Mouse (Mus musculus) hindbrain, embryonic 10.5 days (tissue): ENCODE results near the gene Top2b. TPM values are rescaled to one million over a fixed set of nuclear protein-coding genes. Genes with fewer than 3 reads are reported as not detected.

Experiments
- DNase-seq: peaks from one replicate; pipeline ENCODE4 v3.0.0-alpha.2; 2017; ENCODE audit warnings: low spot score
- H3K27ac ChIP-seq: fragments of 300-500 bp; sonication (generic); 2 replicates; pipeline ENCODE4 v1.5.1; 2016; ENCODE audit warnings: mild to moderate bottlenecking, moderate library complexity
- H3K27me3 ChIP-seq: fragments of 300-500 bp; sonication (generic); 2 replicates; pipeline ENCODE4 v1.6.1; 2016; ENCODE audit warnings: mild to moderate bottlenecking; ENCODE audit not compliant: poor library complexity, insufficient read depth, severe bottlenecking
- H3K36me3 ChIP-seq: fragments of 300-500 bp; sonication (generic); 2 replicates; pipeline ENCODE4 v1.6.1; 2016; ENCODE audit warnings: mild to moderate bottlenecking, moderate library complexity
- H3K4me1 ChIP-seq: fragments of 300-500 bp; sonication (generic); replicated peaks from 2 replicates; pipeline ENCODE4 v1.6.1; 2016; ENCODE audit warnings: mild to moderate bottlenecking
- H3K4me3 ChIP-seq: fragments of 300-500 bp; sonication (generic); 2 replicates; pipeline ENCODE4 v1.5.1; 2016; ENCODE audit warnings: mild to moderate bottlenecking, moderate library complexity
- H3K9me3 ChIP-seq: fragments of 300-500 bp; sonication (generic); 2 replicates; pipeline ENCODE4 v1.6.1; 2016; ENCODE audit warnings: mild to moderate bottlenecking, moderate library complexity
- WGBS: fragments of 180-500 bp; shearing (Covaris S2); methylation state at CpG from one replicate; pipeline ENCODE4 v1.1.7; 2016; 5-methylcytosine and 5-hydroxymethylcytosine counted together
- polyA plus RNA-seq: library from polyadenylated mRNA; unstranded; fragments of >200 nt; fragmentation: Nextera tagmentation; extraction: Ambion mirVana; gene quantifications from 2 replicates; pipeline ENCODE4 v1.2.1, GENCODE M21; 2016

Gene Top2b
- polyA plus RNA-seq, 1 experiment from 2014 or later, result 54.7 TPM

DNA sequence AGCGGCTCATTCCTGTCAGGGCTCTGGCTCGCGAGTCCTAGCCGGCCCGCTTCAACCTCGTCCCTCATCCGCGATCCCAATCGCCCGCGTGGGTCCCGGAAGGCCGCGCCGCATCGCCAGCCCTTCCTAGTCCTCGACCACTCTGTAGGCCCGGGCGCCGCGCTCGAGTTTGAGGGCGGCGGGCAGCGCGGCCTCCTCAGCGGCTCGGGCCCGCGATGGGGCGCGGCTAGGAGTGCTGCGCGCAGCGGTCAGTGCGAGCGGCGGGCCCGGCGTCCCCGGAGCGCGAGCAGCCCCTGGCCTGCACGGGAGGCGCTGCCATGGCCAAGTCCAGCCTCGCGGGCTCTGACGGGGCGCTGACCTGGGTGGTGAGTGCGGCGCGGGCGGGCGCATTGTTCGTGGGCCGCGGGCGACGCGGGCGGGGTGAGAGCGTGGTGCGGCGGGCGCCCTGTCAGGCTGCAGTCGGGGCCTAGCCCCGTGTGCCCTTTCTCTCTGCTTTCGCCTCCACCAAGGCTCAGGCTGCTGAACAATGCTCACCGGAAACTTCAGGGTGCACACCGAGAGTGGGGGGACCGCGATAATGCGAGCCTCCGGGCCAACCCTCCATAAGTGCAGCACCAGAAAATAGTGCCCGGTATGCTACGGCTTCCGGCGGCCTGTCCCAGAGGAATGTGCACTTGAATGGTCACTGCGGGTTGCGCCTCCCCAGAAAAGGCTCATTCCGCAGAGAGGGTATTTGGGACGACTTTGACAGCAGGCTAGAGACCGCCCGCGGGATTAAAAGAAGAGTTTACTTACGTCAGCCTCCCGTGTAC lies 589 bp downstream of the Top2b start:
- Histone ChIP-seq H3K9me3 (no peaks in the 10 kb centered on the region), H3K27me3 (no peaks in the 10 kb centered on the region), H3K4me1 (peaks cover 26% of the 10 kb centered on the region), H3K4me3 (peak overlapping the region; percentile 95), H3K36me3 (peaks cover 13% of the 10 kb centered on the region), H3K27ac (peak overlapping the region; percentile 99)
- peak; percentile 74 for DNase-seq
- WGBS, result under 1% methylated on average over 87 of the region's 87 CpGs

DNA sequence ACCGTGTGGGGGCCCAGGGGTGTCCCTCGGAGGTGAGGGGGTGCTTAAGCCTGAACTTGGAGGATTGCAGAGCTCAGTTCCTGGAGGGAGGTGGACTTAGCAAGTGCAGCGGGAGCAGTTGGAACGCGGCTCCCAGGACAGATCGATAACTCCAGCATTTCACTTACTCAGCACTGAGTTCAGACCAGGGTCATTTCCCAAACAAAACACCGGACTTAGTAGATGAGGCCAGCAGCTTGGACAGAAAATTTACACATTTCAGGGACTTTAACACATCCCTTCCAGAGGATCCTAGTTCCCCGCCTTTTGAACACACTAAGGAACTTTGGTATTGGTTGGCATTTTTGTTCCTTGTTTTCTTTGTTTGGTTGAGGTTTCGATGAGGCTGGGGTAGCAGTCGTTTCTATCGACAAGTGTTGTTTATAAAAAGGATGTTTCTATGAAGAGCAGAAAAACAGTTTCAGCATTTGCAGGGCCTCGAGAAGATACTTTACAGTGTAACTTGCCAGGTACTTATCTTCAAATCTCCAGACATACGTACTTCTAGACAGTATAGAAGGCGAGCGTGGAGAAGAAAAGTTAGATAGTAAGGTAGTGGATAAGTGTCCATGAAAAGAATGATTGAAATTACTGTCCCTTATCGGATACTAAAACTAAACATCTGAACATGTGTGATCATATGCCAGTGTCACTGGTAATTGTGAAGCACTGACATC lies 1.4 kb downstream of the Top2b start:
- peak overlapping the region; percentile 95 for H3K4me3 ChIP-seq
- 22% methylated on average over 16 of the region's 16 CpGs for WGBS
- no peaks in the 10 kb centered on the region for H3K9me3 ChIP-seq
- peaks cover 20% of the 10 kb centered on the region for H3K36me3 ChIP-seq
- H3K27ac ChIP-seq, result peak overlapping the region; percentile 99
- peaks cover 26% of the 10 kb centered on the region for H3K4me1 ChIP-seq
- no peaks in the 10 kb centered on the region for H3K27me3 ChIP-seq
- no peak for DNase-seq

DNA sequence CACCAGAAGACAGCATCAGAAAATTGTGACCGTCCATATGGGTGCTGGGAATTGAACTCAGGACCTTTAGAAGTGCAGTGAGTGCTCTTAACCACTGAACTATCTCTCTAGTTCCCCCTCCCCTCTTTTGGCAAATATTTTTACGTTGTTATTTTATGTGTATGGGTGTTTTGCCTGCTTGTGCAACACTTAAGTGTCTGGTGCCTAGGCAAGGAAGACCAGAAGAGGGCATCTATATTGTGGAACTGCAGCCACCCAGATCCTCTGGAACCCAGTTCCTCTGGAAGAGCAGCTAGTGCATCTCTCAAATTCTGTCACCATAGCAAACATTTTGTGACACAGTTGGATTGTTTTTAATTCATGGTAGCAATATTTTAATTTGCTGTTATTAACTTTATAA lies 2.0 kb downstream of the Top2b start:
- no peaks in the 10 kb centered on the region for H3K9me3 ChIP-seq
- no peaks in the 10 kb centered on the region for H3K27me3 ChIP-seq
- H3K4me3 ChIP-seq, result peak overlapping the region; percentile 95
- peaks cover 22% of the 10 kb centered on the region for H3K36me3 ChIP-seq
- peaks cover 26% of the 10 kb centered on the region for H3K4me1 ChIP-seq
- H3K27ac ChIP-seq, result no peak overlapping the region
- DNase-seq, result no peak
- 57% methylated on average over 2 of the region's 2 CpGs for WGBS

DNA sequence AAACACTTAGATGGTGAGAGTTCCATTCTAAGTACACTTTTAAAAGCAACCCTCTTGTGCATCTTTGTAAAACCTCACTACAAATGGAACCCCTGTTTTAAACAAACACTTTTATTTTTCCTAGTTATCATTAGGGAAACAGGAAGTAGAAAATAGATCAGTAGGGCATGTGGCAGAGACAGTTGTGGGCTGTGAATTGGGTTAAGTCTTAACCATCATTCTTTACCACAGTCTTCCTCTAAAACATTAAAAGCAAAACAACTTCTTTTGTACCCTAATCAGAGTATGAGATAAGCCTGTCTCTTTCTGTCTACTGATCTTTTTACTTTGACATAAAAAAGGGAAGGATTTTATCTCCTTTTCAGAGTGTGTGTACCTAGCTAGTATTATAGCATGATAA lies 7.8 kb downstream of the Top2b start:
- H3K4me3 ChIP-seq, result no peak overlapping the region
- no peak overlapping the region for H3K27ac ChIP-seq
- DNase-seq, result no peak
- peaks cover 26% of the 10 kb centered on the region for H3K36me3 ChIP-seq
- peaks cover 4% of the 10 kb centered on the region for H3K4me1 ChIP-seq
- no peaks in the 10 kb centered on the region for H3K9me3 ChIP-seq
- no peaks in the 10 kb centered on the region for H3K27me3 ChIP-seq

DNA sequence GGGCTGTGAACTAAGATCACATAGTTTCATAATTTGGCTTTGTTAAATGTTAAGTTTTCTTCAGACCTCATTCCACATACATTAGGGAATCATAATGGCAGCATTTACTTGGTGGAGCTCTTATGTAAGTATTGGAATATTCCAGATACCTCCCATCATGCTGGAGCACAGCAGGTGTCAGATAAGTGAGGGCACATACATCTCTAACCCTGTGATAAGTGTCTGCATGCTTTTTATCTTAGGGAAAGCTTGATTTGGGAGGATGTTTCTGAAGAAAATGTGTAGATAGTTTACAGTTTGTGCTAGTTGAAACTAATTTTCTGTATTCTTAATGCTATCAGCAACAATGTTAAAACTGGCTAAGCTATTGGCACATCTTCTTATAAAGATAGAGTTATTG lies 8.2 kb downstream of the Top2b start:
- H3K4me3 ChIP-seq, result no peak overlapping the region
- H3K9me3 ChIP-seq, result no peaks in the 10 kb centered on the region
- no peak for DNase-seq
- no peaks in the 10 kb centered on the region for H3K27me3 ChIP-seq
- H3K4me1 ChIP-seq, result peaks cover under 1% of the 10 kb centered on the region; the same call in 1 of the 2 replicates
- no peak overlapping the region for H3K27ac ChIP-seq
- H3K36me3 ChIP-seq, result peaks cover 26% of the 10 kb centered on the region

DNA sequence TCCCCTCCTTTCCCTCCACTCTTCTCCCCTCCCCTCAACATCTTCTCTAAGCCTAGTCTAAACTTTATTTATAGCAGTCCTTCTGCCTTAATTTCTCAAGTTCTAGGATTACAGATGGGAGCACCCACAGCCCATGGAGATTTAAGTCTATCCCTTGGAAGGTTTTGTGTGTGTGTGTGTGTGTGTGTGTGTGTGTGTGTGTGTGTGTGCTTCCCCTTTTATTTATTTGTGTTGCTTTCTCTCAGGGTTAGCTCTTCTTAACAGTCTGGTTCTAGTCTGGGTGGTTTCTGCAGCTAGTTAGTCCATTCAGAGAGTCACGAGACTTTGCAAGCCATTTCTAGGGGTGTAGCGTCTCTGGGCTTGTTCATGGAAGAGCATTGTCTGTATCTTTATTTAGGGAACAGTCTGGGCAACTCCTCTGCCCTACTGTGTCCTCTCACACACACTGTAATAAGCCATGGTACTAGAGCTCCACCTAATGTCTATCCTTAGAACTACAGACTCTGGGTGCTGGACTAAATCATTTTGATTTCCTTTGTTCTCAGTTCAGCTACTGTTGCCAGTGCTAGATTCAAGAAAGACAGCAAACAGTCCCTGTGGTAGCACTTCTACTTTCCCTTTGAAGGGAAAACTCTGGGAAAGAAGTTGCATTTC lies 15.1 kb downstream of the Top2b start:
- H3K4me1 ChIP-seq, result peaks cover 4% of the 10 kb centered on the region

DNA sequence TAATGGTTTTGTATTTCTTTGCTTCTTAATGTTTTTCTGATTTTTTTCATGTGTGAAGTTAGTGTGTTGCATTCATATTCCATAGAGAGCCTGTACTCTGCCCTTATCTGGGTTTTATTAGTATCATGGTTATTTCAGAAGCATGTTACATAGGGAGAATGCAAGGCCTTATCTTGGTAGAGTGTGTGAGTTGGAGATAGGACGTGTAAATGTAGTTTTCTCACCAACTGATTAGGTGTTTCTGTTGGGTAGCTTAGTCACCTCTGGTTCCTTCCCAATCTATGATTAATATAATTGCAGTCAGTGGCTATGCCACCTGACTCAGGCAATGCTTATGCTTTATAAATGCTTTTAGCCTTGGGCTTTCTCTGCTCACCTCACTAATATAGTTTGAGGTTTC lies 19.8 kb downstream of the Top2b start:
- WGBS, result 86% methylated on average over 1 of the region's 1 CpGs
- H3K4me1 ChIP-seq, result peaks cover 3% of the 10 kb centered on the region
- H3K36me3 ChIP-seq, result peaks cover 36% of the 10 kb centered on the region
- H3K27ac ChIP-seq, result no peak overlapping the region
- DNase-seq, result no peak
- no peaks in the 10 kb centered on the region for H3K27me3 ChIP-seq
- H3K4me3 ChIP-seq, result no peak overlapping the region
- H3K9me3 ChIP-seq, result no peaks in the 10 kb centered on the region

More for the DNA sequence above, 15.1 kb downstream of the Top2b start:
- peak overlapping the region; percentile 82 for H3K27ac ChIP-seq
- WGBS, result 13% methylated on average over 2 of the region's 2 CpGs
- H3K36me3 ChIP-seq, result peaks cover 10% of the 10 kb centered on the region; the same call in 1 of the 2 replicates
- DNase-seq, result peak; percentile 26
- no peaks in the 10 kb centered on the region for H3K9me3 ChIP-seq
- no peak overlapping the region for H3K4me3 ChIP-seq
- H3K27me3 ChIP-seq, result no peaks in the 10 kb centered on the region

DNA sequence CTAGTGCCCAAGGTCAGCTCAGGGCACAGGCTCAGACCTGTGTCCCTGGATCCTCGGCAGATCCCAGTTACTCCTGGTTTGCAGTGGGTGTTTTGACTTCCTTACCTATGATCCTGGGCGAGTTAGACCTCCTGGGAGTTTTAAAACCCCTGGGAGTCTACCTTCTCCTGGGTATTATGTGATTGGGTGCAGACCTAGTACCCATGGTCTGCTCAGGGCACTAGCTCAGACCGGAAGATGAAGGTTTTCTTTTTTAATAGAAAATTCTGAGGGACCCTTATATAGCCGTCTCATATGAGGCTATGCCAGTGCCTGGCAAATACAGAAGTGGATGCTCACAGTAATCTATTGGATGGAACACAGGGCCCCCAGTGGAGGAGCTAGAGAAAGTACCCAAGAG lies 40.2 kb downstream of the Top2b start:
- Histone ChIP-seq H3K9me3 (no peaks in the 10 kb centered on the region), H3K27me3 (no peaks in the 10 kb centered on the region), H3K36me3 (peaks cover 85% of the 10 kb centered on the region), H3K27ac (no peak overlapping the region), H3K4me3 (no peak overlapping the region), H3K4me1 (no peaks in the 10 kb centered on the region)
- 93% methylated on average over 4 of the region's 4 CpGs for WGBS
- DNase-seq, result no peak

DNA sequence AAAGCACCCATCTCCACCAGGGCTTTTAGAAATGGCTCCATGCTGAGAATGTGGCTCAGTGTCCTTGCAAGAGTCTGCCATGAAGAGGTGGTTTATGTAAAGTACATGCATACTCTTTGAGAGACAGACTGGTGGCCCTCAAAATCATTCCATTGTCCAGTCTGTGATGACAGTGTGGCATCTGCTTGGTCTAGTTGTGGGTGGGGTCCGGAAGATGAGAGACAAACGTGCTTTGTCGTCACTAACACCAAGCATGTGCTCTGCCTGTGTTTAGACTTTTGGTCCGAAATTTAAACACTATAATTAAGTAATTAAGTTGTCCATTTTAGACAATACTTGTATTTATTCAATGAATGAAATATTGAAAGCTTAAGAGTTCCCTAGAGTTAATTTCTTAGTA lies 49.2 kb downstream of the Top2b start:
- H3K4me1 ChIP-seq, result no peaks in the 10 kb centered on the region
- no peak overlapping the region for H3K4me3 ChIP-seq
- no peaks in the 10 kb centered on the region for H3K27me3 ChIP-seq
- DNase-seq, result no peak
- no peak overlapping the region for H3K27ac ChIP-seq
- no peaks in the 10 kb centered on the region for H3K9me3 ChIP-seq
- 90% methylated on average over 4 of the region's 4 CpGs for WGBS
- peaks cover 86% of the 10 kb centered on the region for H3K36me3 ChIP-seq

DNA sequence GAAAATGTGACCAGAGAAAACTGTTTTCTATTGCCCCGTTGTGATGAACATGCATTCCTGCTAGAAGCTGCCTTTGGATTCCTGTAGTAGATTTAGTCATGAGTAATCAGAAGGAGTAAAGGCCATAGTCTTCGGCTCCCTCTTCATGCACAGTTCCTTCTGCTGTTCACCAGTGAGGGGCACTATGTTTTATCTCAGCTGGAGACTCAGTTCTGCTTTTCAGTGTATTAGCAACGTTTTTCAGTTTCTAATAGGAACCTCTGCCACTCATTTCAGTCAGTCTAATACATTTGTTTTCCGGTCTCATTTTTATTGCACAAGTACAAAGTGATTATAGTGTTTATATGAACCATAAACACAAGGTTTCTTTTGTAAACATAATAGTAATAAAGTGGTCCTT lies 62.6 kb downstream of the Top2b start:
- DNase-seq, result no peak
- H3K4me1 ChIP-seq, result no peaks in the 10 kb centered on the region
- H3K4me3 ChIP-seq, result no peak overlapping the region
- no peaks in the 10 kb centered on the region for H3K9me3 ChIP-seq
- peaks cover 98% of the 10 kb centered on the region for H3K36me3 ChIP-seq
- H3K27ac ChIP-seq, result no peak overlapping the region
- WGBS, result 82% methylated on average over 4 of the region's 4 CpGs
- H3K27me3 ChIP-seq, result no peaks in the 10 kb centered on the region

DNA sequence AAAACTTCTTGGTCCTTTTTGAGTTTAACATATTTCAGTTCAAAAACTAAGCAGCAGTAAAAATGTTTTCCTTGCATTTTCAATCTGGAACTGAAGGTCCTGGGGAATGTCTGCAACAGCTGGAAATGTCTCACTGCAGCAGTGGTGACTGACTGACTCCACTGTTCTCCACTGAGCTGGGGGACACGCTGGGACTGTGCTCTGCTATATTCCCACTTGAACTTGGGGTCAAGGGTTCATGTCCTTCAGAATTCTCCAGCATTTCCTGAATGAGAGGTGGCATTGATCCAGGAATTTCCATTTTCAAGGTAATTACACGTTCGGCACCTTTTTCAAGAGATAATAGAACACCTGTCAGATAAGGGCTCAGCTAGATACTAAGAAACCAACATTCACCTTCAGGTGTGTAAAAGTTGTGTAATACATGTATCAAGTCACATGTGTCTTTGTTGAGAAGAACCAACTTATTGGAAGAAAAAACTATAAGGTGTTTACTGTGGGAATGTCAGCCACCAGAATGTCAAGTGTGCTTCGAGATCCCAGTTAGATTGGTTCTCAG lies 67.0 kb downstream of the Top2b start:
- H3K9me3 ChIP-seq, result no peaks in the 10 kb centered on the region
- peaks cover 71% of the 10 kb centered on the region for H3K36me3 ChIP-seq
- WGBS, result 86% methylated on average over 4 of the region's 4 CpGs
- no peak for DNase-seq
- no peak overlapping the region for H3K27ac ChIP-seq
- H3K4me1 ChIP-seq, result no peaks in the 10 kb centered on the region
- H3K27me3 ChIP-seq, result no peaks in the 10 kb centered on the region
- no peak overlapping the region for H3K4me3 ChIP-seq

DNA sequence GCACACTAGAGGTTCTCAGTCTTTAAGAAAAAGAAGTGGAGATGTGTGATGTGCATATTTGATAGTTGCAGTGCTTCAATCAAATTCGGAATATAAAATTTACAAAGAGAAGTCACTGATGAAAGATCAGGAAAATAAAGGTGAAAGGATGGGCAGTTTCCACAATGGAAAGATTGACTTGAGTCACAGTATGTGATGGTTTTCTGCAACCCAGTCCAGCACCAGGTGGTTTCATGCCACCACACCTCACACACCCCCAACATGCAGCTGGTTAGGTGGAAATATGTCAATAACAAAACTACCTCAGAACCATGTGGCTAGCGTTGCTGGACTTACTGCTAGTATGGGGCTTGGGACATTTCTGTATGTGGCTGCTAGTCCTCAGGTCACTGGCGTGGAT lies 67.6 kb downstream of the Top2b start:
- Histone ChIP-seq H3K27ac (no peak overlapping the region), H3K27me3 (no peaks in the 10 kb centered on the region), H3K4me3 (no peak overlapping the region), H3K9me3 (no peaks in the 10 kb centered on the region), H3K36me3 (peaks cover 70% of the 10 kb centered on the region), H3K4me1 (no peaks in the 10 kb centered on the region)
- no peak for DNase-seq
- 85% methylated on average over 3 of the region's 3 CpGs for WGBS

DNA sequence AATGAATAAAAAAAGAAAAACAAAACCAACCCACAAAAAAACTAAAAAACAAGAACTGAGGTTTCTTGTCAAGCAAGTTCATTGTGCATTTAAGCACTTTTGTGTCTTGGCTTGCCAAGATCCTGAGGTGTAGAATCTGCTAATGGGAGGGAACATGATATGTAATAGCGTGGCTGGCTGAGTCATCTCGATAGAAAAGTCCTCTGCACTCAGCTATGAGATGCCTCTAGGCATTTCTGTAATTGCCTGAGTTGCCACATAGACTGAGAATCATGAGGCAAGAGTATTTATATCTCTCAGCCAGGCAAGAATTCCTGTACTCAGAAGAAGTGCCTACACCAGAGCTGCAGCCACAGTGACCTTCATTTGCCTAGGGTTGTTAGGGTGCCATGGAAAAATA lies 68.2 kb downstream of the Top2b start:
- DNase-seq, result no peak
- WGBS, result 80% methylated on average over 2 of the region's 2 CpGs
- H3K36me3 ChIP-seq, result peaks cover 64% of the 10 kb centered on the region

More for the DNA sequence above, 68.2 kb downstream of the Top2b start:
- Histone ChIP-seq H3K27me3 (no peaks in the 10 kb centered on the region), H3K4me3 (no peak overlapping the region), H3K4me1 (no peaks in the 10 kb centered on the region), H3K27ac (no peak overlapping the region), H3K9me3 (no peaks in the 10 kb centered on the region)
